Mouse (Mus musculus) neural tube, embryonic 15.5 days (tissue): ENCODE data around the gene Olfr281. TPM values are rescaled to one million over a fixed set of nuclear protein-coding genes. Genes with fewer than 3 reads are reported as not detected.
"Not testable (repeated sequence)": the region's sequence is repeated elsewhere in the genome, so short reads cannot be mapped to it uniquely, and the experiment has no call there.

Experiments used
- ATAC-seq: fragments of 200-750 bp; cut with Nextera tagmentation; 2 replicates; pipeline ENCODE4 v1.8.0; 2017; ENCODE audit warnings: mild to moderate bottlenecking, moderate TSS enrichment, moderate library complexity; ENCODE audit not compliant: low FRiP score
- H3K27ac ChIP-seq: fragments of 300-500 bp; sonication (generic); replicated peaks from 2 replicates; pipeline ENCODE4 v1.5.1; 2015; ENCODE audit warnings: mild to moderate bottlenecking, inconsistent platforms
- H3K27me3 ChIP-seq: fragments of 300-500 bp; sonication (generic); replicated peaks from 2 replicates; pipeline ENCODE4 v1.6.1; 2015; ENCODE audit warnings: inconsistent platforms
- H3K36me3 ChIP-seq: fragments of 300-500 bp; sonication (generic); 2 replicates; pipeline ENCODE4 v1.6.1; 2015; ENCODE audit warnings: inconsistent platforms
- H3K4me1 ChIP-seq: fragments of 300-500 bp; sonication (generic); 2 replicates; pipeline ENCODE4 v1.6.1; 2015; ENCODE audit warnings: inconsistent platforms
- H3K4me2 ChIP-seq: fragments of 300-500 bp; sonication (generic); 2 replicates; pipeline ENCODE4 v1.6.1; 2015; ENCODE audit warnings: inconsistent platforms, mild to moderate bottlenecking, moderate library complexity
- H3K4me3 ChIP-seq: fragments of 300-500 bp; sonication (generic); replicated peaks from 2 replicates; pipeline ENCODE4 v1.5.1; 2015; ENCODE audit warnings: mild to moderate bottlenecking, inconsistent platforms
- H3K9ac ChIP-seq: fragments of 300-500 bp; sonication (generic); replicated peaks from 2 replicates; pipeline ENCODE4 v1.6.1; 2015; ENCODE audit warnings: mild to moderate bottlenecking, inconsistent platforms
- H3K9me3 ChIP-seq: fragments of 300-500 bp; sonication (generic); replicated peaks from 2 replicates; pipeline ENCODE4 v1.6.1; 2016; ENCODE audit warnings: inconsistent platforms
- WGBS: fragments of 180-500 bp; shearing (Covaris S2); methylation state at CpG from one replicate; pipeline ENCODE4 v1.1.7; 2015; ENCODE audit warnings: mixed read lengths; 5-methylcytosine and 5-hydroxymethylcytosine counted together
- polyA plus RNA-seq: library from polyadenylated mRNA; unstranded; fragments of >200 nt; fragmentation: Nextera tagmentation; extraction: Ambion mirVana; gene quantifications from 2 replicates; pipeline ENCODE4 v1.2.1, GENCODE M21; 2015

The Olfr281 gene
- polyA plus RNA-seq, 1 experiment from 2014 or later: not detected

DNA sequence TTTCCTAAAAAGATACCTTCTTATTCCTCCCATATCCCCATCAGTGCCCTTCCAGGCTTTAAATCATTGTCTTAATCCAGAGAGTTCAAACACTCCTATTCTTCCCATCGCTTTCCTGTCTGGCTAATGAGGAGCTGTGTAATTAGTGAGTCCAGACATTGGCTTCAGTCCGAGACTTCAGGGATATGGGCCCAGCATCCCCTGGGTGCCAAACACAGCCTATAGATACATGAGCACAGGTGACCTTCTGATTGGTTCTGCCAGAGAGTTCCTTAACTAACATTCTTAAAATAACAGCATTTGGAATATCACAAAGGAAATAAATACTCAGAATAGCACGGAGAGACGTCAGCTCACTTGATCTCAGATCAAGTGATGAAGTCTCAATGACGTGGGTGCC, 21.5 kb upstream of the Olfr281 start, which contains the start of gene Olfr282:
Olfr282 (plus strand) TSS at position 301 of the 400 bp plus-strand sequence.
- H3K4me3 ChIP-seq, H3K27ac ChIP-seq, H3K9me3 ChIP-seq, H3K4me1 ChIP-seq, H3K36me3 ChIP-seq, H3K27me3 ChIP-seq, H3K4me2 ChIP-seq, H3K9ac ChIP-seq, ATAC-seq: not testable (repeated sequence)
- WGBS: 81% methylated on average over 5 of the region's 5 CpGs

DNA sequence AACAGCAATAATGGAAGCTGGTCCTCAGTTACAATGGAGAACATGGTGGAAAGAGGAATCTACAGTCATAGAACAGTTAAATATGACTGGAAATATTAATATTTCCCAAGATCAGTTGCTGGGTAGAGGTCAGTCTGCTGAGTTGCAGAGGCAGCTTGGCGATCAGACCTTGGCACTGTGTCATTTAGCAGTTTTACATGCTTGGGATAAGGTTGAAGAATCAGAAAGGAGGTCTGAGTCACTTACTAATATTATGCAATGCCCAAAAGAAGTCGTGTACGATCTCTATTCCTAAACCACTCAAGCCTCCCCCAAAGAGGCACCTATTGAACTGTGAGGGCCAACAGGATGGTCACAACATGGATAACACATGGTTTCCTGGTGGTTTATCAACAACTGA, 7.8 kb upstream of the Olfr281 start:
- Histone ChIP-seq H3K27me3 (no peaks in the 10 kb centered on the region), H3K9me3 (no peaks in the 10 kb centered on the region), H3K4me3 (no peak overlapping the region), H3K36me3 (no peaks in the 10 kb centered on the region), H3K4me2 (no peak overlapping the region), H3K27ac (no peak overlapping the region), H3K4me1 (no peaks in the 10 kb centered on the region), H3K9ac (no peak overlapping the region)
- no peak for ATAC-seq
- WGBS: 91% methylated on average over 3 of the region's 3 CpGs

DNA sequence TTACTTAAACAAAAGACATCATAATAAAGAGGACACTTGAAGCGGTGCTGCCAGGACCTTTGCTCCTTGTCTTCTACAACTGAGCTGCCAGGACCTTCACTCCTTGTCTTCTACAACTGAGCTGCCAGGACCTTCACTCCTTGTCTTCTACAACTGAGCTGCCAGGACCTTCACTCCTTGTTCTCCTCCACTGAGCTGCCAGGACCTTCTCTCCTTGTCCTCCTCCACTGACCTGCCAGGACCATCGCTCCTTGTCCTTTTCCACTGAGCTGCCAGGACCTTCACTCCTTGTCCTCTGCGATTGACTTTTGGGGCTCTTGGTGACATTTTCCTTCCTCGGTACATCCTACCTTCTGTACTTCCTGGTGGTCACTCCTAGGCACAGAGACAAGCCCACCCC, 3.9 kb upstream of the Olfr281 start:
- no peak overlapping the region for H3K9ac ChIP-seq
- ATAC-seq: no peak
- 61% methylated on average over 4 of the region's 4 CpGs for WGBS

DNA sequence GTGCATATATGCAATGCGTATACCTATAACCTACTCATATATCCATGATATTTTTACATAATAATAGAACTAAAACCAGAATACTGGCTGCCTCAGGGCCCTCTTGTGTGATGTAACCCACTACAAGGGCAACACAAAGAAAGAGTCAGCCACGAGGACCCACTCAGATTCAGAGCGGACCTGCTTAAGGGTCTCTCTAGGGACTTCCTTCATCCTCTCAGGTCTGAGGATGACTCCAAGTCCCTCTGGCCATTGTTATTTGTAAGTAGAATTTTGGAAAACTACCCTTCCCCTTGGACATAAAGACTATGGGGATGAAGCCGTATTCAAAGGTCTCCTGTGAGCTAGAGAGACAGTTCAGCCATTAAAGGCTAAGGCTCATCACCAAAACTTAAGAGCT, 17.2 kb downstream of the Olfr281 start, which contains the start of gene OR5BS1P:
OR5BS1P (plus strand) TSS at position 301 of the 400 bp plus-strand sequence.
- H3K4me1 ChIP-seq: no peaks in the 10 kb centered on the region
- no peaks in the 10 kb centered on the region for H3K36me3 ChIP-seq
- no peak within 1 kb of the TSS for H3K4me2 ChIP-seq
- WGBS: 90% methylated on average over 4 of the region's 4 CpGs
- no peaks in the 10 kb centered on the region for H3K9me3 ChIP-seq
- H3K4me3 ChIP-seq: no peak within 1 kb of the TSS
- H3K9ac ChIP-seq: no peak within 1 kb of the TSS
- H3K27me3 ChIP-seq: no peaks in the 10 kb centered on the region
- H3K27ac ChIP-seq: no peak within 1 kb of the TSS
- no peak for ATAC-seq

More for the DNA sequence above, 3.9 kb upstream of the Olfr281 start:
- Histone ChIP-seq H3K9me3 (no peaks in the 10 kb centered on the region), H3K4me3 (no peak overlapping the region), H3K4me2 (peak overlapping the region; percentile 20; the same call in 1 of the 2 replicates), H3K27me3 (no peaks in the 10 kb centered on the region), H3K36me3 (no peaks in the 10 kb centered on the region), H3K4me1 (no peaks in the 10 kb centered on the region), H3K27ac (no peak overlapping the region)

DNA sequence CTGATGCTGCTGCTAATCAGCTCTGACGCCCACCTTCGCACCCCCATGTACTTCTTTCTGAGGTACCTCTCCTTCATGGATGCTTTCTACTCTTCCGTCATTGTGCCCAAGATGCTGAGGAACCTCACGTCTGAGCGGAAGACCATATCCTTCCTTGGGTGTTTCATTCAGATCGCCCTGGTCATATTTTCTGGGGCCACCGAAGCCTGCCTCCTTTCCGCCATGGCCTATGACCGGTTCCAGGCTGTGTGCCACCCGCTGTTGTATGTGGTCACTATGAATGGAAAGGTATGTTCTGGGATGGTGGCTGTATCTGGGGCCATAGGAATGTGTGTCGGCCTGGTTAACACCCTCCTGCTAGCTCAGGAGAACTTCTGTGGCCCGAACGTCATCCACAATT, 19.2 kb downstream of the Olfr281 start:
- Histone ChIP-seq H3K4me3 (no peak overlapping the region), H3K4me1 (no peaks in the 10 kb centered on the region), H3K27ac (no peak overlapping the region), H3K4me2 (no peak overlapping the region), H3K36me3 (no peaks in the 10 kb centered on the region), H3K27me3 (no peaks in the 10 kb centered on the region), H3K9ac (no peak overlapping the region), H3K9me3 (no peaks in the 10 kb centered on the region)
- no peak for ATAC-seq
- 91% methylated on average over 13 of the region's 13 CpGs for WGBS

DNA sequence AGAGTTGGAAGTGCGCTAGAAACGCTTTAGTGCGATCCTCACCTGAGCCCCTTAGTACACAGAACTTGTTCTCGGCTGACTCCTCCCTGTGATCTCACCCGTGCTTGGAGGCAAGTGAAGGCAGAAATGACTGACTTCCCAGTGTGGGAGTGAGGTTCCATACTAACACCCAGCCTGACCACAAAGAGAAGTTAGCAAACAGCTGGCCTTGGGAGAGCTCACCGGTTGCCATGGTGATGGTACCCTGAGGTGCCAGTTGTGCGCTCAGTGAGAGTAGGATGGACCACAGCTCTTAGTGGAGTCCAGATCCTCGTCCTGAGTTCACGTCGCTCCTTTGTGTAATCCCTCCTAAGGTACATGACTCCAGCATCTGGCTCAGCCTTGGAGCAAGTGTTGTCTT, 22.6 kb downstream of the Olfr281 start:
- Histone ChIP-seq H3K27me3 (no peaks in the 10 kb centered on the region), H3K9me3 (no peaks in the 10 kb centered on the region)

DNA sequence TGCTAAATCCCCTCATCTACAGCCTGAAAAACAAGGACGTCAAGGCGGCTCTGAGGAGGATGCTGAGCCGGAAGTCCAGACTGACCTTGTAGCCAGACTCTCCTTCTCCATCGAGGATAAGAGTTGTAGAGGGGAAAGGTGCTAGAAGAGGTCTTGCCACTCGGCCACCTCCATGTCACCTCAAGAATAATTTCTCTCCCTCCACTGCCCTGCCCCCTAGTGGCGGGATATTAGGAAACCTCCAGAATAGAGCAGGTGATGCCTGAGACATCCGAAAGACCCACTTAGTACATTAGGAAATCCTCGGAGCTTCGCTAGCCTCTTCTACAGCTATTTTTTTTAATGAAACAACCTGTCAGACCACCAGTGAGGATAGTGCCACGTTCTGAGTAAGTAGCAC, 23.0 kb downstream of the Olfr281 start:
- Histone ChIP-seq H3K4me3 (no peak overlapping the region), H3K9ac (no peak overlapping the region), H3K27ac (no peak overlapping the region), H3K9me3 (no peaks in the 10 kb centered on the region), H3K4me1 (no peaks in the 10 kb centered on the region), H3K36me3 (no peaks in the 10 kb centered on the region), H3K27me3 (no peaks in the 10 kb centered on the region), H3K4me2 (no peak overlapping the region)
- no peak for ATAC-seq
- 60% methylated on average over 10 of the region's 10 CpGs for WGBS

More for the DNA sequence above, 22.6 kb downstream of the Olfr281 start:
- no peaks in the 10 kb centered on the region for H3K36me3 ChIP-seq
- no peak for ATAC-seq
- H3K4me1 ChIP-seq: no peaks in the 10 kb centered on the region
- no peak overlapping the region for H3K27ac ChIP-seq
- H3K4me3 ChIP-seq: no peak overlapping the region
- H3K9ac ChIP-seq: no peak overlapping the region
- H3K4me2 ChIP-seq: no peak overlapping the region
- 84% methylated on average over 10 of the region's 10 CpGs for WGBS

DNA sequence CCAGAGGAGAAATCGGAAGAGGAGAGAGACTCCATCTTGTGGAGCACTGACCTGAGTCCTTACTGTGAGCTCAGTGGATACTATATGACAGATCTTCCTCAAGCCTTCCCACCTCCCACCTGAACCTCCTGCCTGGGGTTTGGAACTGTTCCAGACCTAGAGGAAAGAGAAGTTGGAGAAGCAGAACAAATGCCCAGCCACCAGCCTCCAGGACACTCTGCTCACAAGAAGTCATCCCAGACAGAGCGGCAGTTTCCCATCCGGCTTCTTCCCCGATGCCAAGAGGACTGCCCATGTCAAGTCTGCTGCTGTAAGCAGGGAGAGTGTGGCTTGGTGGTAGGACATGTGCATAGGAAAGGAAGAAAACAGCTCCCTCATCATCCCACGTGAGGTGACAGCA, 23.9 kb downstream of the Olfr281 start:
- Histone ChIP-seq H3K4me2 (no peak overlapping the region), H3K4me3 (no peak overlapping the region), H3K36me3 (no peaks in the 10 kb centered on the region), H3K4me1 (no peaks in the 10 kb centered on the region), H3K9ac (no peak overlapping the region), H3K9me3 (no peaks in the 10 kb centered on the region), H3K27ac (no peak overlapping the region), H3K27me3 (no peaks in the 10 kb centered on the region)
- ATAC-seq: no peak
- 85% methylated on average over 5 of the region's 5 CpGs for WGBS

DNA sequence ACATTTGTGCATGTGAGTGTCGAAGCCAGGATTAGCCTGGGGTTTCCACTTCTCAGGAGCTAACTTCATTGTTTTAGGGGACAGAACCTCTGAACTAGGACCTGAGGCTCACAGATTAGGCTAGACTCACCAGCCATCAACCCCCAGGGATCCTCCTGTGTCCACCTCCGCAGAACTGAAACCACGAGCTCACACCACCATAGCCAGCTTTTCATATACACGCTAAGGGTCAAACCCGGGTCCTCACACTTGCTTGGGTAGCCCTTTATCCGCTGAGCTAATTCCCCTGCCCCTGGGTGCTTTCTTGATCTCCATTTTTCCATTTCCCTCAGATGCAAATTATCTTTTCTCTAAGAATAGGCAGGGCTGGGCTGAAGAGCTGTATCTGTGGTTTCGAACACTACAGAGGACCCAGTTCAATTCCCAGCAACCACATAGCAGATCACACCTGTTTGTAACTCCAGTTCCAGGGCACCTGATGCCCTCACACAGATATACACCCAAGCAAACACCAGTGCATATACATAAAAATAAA, 27.2 kb downstream of the Olfr281 start:
- Histone ChIP-seq H3K9ac (no peak overlapping the region), H3K27me3 (no peaks in the 10 kb centered on the region), H3K9me3 (no peaks in the 10 kb centered on the region), H3K4me2 (no peak overlapping the region), H3K4me1 (no peaks in the 10 kb centered on the region), H3K27ac (no peak overlapping the region), H3K36me3 (no peaks in the 10 kb centered on the region), H3K4me3 (no peak overlapping the region)
- WGBS: 77% methylated on average over 7 of the region's 7 CpGs
- no peak for ATAC-seq

DNA sequence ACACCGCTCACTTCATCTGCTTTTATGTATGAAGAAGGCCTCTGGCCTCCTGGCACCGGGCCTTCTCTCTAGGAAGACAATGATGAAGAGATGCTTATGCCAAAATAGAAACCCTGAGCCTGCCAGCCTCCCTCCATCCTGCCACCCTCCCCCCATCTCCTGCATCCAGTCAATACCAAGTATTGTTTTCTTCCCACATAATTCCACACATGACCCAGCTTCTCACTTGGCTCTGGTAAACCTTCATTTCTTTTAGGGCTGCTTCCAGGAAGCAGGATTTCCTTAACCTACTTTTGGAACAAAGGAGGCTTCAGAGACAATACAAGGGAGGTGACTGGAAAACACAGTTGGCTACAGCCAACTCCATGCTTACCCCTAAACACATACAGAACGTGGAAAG, 30.3 kb downstream of the Olfr281 start, which contains the start of gene Lalba:
Lalba (minus strand) TSS at position 21 of the 400 bp plus-strand sequence.
- H3K9me3 ChIP-seq: no peaks in the 10 kb centered on the region
- H3K27me3 ChIP-seq: no peaks in the 10 kb centered on the region
- WGBS: 70% methylated on average over 3 of the region's 3 CpGs
- no peak within 1 kb of the TSS for H3K4me3 ChIP-seq
- H3K4me1 ChIP-seq: no peaks in the 10 kb centered on the region
- no peaks in the 10 kb centered on the region for H3K36me3 ChIP-seq
- no peak within 1 kb of the TSS for H3K9ac ChIP-seq
- H3K27ac ChIP-seq: no peak within 1 kb of the TSS
- no peak within 1 kb of the TSS for H3K4me2 ChIP-seq
- ATAC-seq: no peak

DNA sequence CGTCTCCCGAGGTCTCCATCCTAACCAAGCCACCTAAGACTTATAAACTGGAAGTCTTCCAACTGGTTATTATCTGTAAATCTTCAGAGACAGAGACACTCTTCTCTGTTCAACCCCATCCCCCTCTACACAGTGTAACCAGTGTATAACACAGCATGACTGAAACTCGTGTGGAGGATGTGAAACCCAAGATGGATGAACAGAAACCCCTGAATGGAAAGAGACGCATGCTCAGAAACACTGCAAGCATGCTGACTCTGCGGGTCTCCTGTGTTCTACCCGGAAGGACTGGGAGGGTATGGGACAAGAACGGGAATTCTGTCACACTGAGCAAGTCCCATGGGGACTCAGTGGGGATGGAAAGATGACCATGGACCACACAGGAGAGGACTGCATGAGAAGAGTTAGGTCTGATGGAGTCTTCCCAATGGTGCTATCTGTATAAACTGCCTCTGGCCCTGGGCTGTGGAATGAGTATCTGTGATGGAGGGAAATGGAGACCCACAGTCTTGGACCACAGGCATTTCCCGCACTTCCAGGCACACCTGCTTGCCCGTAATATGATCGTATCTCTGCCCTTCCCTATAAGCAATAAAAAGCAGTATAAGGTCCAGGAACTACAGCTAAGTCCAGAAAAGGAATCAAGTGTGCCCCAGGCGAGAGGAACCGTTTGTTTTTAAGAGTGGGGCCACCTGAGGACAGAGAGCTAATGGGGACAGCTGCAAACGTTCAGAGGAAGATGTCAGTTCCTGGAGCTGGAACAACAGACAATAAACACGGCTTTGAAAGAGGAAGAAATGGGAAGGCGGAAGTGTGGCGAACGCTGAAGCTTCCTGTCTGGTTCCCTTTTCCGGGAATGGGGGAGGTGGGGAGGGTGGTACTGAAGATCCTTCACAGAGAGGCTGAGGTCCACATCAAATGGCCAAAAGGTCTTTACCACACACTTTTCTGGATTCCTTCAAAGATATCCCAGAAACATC, 31.8 kb downstream of the Olfr281 start:
- Histone ChIP-seq H3K4me2 (no peak overlapping the region), H3K4me1 (no peaks in the 10 kb centered on the region), H3K4me3 (no peak overlapping the region), H3K9me3 (no peaks in the 10 kb centered on the region), H3K27me3 (no peaks in the 10 kb centered on the region), H3K36me3 (no peaks in the 10 kb centered on the region), H3K27ac (no peak overlapping the region), H3K9ac (no peak overlapping the region)
- ATAC-seq: no peak
- 73% methylated on average over 18 of the region's 18 CpGs for WGBS
